Mouse (Mus musculus) layer of hippocampus, adult 2 months (tissue): ENCODE measurements around the gene Pias3. TPM values are rescaled to one million over a fixed set of nuclear protein-coding genes. Genes with fewer than 3 reads are reported as not detected.

Source experiments
- DNase-seq, 2 experiments: peaks; one replicate each; pipeline ENCODE4 v3.0.0; 2022; ENCODE audit warnings: low spot score in 2 of 2
- H3K27ac ChIP-seq: fragments of 200-600 bp; 2 replicates; pipeline ENCODE4 v1.8.1; 2022
- H3K4me3 ChIP-seq: fragments of 200-600 bp; 2 replicates; pipeline ENCODE4 v1.8.1; 2022; ENCODE audit warnings: mild to moderate bottlenecking
- CTCF ChIP-seq: fragments of 200-600 bp; conservative IDR thresholded peaks from 2 replicates; pipeline ENCODE4 v1.8.1; 2022; ENCODE audit warnings: antibody characterized with exemption, mild to moderate bottlenecking, moderate library complexity
- total RNA-seq, 2 experiments: library from RNA; stranded (reverse); gene quantifications; 2 replicates each; pipeline ENCODE4 v1.2.3; 2021

Gene Pias3
- total RNA-seq, 2 experiments from 2014 or later = 32.5 to 44.4 TPM

GRCm38 (mm10) chr3:96746829-96747228 lies 50.6 kb downstream of the Pias3 start:
- H3K4me3 ChIP-seq = no peak overlapping the region
- no peak for TF ChIP-seq CTCF
- no peak overlapping the region for H3K27ac ChIP-seq
- DNase-seq = no peak

Other genes starting within 250 kb of the Pias3 start
- not detected for gene BC107364, start 244.1 kb upstream of the Pias3 start, total RNA-seq
- under 1 TPM in 1 of 2 experiments, not detected in 1; 0.23 TPM for gene Hfe2, start 171.2 kb upstream of the Pias3 start, total RNA-seq
- gene Txnip, start 138.4 kb upstream of the Pias3 start, total RNA-seq = 10 to 100 TPM; 22.6 to 36.4 TPM
- gene Gm16253, start 119.4 kb upstream of the Pias3 start, total RNA-seq = not detected
- gene Polr3gl, start 102.2 kb upstream of the Pias3 start, total RNA-seq = 10 to 100 TPM; 32.1 to 34.4 TPM
- 10 to 100 TPM; 55.2 to 56.7 TPM for gene Ankrd34a, start 99.7 kb upstream of the Pias3 start, total RNA-seq
- gene Lix1l, start 95.2 kb upstream of the Pias3 start, total RNA-seq = 10 to 100 TPM; 29.0 to 29.1 TPM
- gene Rbm8a, start 66.5 kb upstream of the Pias3 start, total RNA-seq = 10 to 100 TPM; 51.4 to 52.0 TPM
- gene Pex11b, start 61.0 kb upstream of the Pias3 start, total RNA-seq = 10 to 100 TPM; 57.1 to 59.6 TPM
- under 1 TPM; 0.12 to 0.87 TPM for gene Gm42957, start 60.9 kb upstream of the Pias3 start, total RNA-seq
- gene Itga10, start 50.8 kb upstream of the Pias3 start, total RNA-seq = 1 to 10 TPM; 2.0 to 3.1 TPM
- gene Ankrd35, start 26.3 kb upstream of the Pias3 start, total RNA-seq = 1 to 10 TPM; 6.3 to 6.7 TPM
- gene Nudt17, start 12.2 kb downstream of the Pias3 start, total RNA-seq = 10 to 100 TPM; 15.0 to 16.2 TPM
- 10 to 100 TPM; 23.5 to 24.0 TPM for gene Polr3c, start 31.2 kb downstream of the Pias3 start, total RNA-seq
- 10 to 100 TPM; 59.7 to 61.3 TPM for gene Rnf115, start 31.3 kb downstream of the Pias3 start, total RNA-seq
- under 1 TPM in 1 of 2 experiments, not detected in 1; 0.33 TPM for gene Pdzk1, start 132.9 kb downstream of the Pias3 start, total RNA-seq
- not detected for gene Cd160, start 133.0 kb downstream of the Pias3 start, total RNA-seq
- gene Gja5, start 208.3 kb downstream of the Pias3 start, total RNA-seq = 1 to 10 TPM in 1 of 2 experiments, under 1 TPM in 1; 0.84 to 1.4 TPM
- 10 to 100 TPM; 40.1 to 46.1 TPM for gene Gpr89, start 209.0 kb downstream of the Pias3 start, total RNA-seq
- not detected for gene Gja8, start 229.6 kb downstream of the Pias3 start, total RNA-seq